Mouse (Mus musculus) erythroblast, adult 5-6 weeks (primary cell): ENCODE results near the gene Gm29666. TPM values are rescaled to one million over a fixed set of nuclear protein-coding genes. Genes with fewer than 3 reads are reported as not detected.
"Not testable (repeated sequence)": the region's sequence is repeated elsewhere in the genome, so short reads cannot be mapped to it uniquely, and the experiment has no call there.

ENCODE experiments used
- ATAC-seq: replicated peaks from 2 replicates; pipeline ENCODE4 v1.8.0; 2016; ENCODE audit warnings: moderate number of reproducible peaks, mild to moderate bottlenecking, moderate TSS enrichment, inconsistent platforms; ENCODE audit not compliant: poor library complexity, low FRiP score, severe bottlenecking
- total RNA-seq, 2 experiments: library from RNA; stranded (forward) in 1 of 2; stranded (reverse) in 1 of 2; fragments of 150-400 nt in 1 of 2; fragments of 200-764, 138-1000 nt in 1 of 2; gene quantifications; 2 replicates each; pipeline versions ENCODE4 v1.2.3 to v1.2.4; 2015 to 2017; ENCODE audit warnings: low replicate concordance in 2 of 2

The Gm29666 gene
- total RNA-seq, 2 experiments from 2014 or later: under 0.01 to 0.58 TPM

GRCm38 (mm10) chr15:84922884-84923507 is 3.2 kb upstream of the Gm29666 start, which contains the start of gene Nup50:
Gene Nup50, plus strand, starts transcription at chr15:84923411.
- ATAC-seq: peak; percentile 86

DNA sequence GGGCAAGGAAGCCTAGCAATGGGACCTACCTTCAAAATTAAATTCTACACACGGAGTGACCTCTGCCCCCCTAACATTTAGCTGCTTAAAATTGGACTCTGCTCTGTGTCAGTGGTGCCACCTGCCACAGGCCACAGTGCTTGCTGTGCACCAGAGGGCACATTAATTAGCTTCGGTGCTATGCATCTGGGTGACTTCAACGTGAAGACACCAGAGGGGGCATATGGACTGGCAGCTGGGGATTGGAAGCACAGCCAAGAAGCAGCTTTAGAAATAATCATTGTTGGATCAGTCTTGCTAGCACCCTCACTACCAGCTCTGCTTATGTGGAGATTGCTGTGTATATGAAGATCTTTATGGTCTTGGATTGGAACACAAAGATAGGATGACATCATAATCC is 6.6 kb downstream of the Gm29666 start:
- ATAC-seq: no peak

GRCm38 (mm10) chr15:84903843-84904385 is 15.9 kb downstream of the Gm29666 start:
- ATAC-seq: no peak

DNA sequence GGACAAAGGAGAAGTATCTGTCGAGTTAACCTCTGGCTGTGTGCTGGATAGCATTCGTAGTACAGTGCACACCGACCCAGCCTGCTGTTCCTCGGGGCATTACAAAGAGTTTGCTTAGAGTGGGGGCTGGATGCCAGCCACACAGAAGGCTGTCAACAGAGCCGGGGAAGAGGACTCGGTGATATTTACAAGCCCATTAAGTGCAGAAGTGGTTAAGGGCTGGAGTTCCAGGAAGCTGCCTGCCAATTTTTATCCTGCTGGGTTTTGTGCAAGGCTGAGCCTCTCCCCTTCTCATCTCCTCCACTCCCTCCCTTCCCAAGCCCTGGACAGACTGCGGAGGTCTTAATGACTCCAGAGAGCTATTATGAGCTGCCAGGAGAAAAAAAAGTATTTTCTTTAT is 21.8 kb downstream of the Gm29666 start:
- no peak for ATAC-seq

DNA sequence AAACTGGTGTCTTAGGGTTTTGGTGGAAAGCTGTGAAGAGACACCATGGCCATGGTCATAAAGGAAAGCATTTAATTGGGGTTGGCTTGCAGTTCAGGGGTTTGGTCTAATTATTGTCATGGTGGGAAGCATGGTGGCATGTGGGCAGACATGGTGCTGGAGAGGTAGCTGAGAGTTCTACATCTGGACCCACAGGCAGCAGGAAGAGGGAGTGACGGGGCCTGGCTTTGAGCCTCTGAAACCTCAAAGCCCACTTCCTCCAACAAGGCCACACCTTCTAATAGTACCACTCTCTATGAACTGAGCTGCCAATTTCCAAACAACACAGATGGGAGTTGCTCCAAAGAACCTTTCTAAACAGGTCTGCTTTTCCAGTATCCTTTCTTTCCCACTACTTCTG is 23.2 kb downstream of the Gm29666 start:
- no peak for ATAC-seq

GRCm38 (mm10) chr15:84896216-84896615 is 23.6 kb downstream of the Gm29666 start:
- not testable (repeated sequence) for ATAC-seq

GRCm38 (mm10) chr15:84891658-84892057 is 28.2 kb downstream of the Gm29666 start:
- ATAC-seq: peak; percentile 82

GRCm38 (mm10) chr15:84891246-84891645 is 28.6 kb downstream of the Gm29666 start:
- ATAC-seq: no peak

- ATAC-seq: no peak
Observed at GRCm38 (mm10) chr15:84888066-84888465, 31.8 kb downstream of the Gm29666 start.

GRCm38 (mm10) chr15:84877029-84877815 is 42.6 kb downstream of the Gm29666 start:
- no peak for ATAC-seq

- ATAC-seq: no peak
Observed at GRCm38 (mm10) chr15:84873867-84874266, 46.0 kb downstream of the Gm29666 start.

GRCm38 (mm10) chr15:84873079-84873478 is 46.8 kb downstream of the Gm29666 start:
- no peak for ATAC-seq

DNA sequence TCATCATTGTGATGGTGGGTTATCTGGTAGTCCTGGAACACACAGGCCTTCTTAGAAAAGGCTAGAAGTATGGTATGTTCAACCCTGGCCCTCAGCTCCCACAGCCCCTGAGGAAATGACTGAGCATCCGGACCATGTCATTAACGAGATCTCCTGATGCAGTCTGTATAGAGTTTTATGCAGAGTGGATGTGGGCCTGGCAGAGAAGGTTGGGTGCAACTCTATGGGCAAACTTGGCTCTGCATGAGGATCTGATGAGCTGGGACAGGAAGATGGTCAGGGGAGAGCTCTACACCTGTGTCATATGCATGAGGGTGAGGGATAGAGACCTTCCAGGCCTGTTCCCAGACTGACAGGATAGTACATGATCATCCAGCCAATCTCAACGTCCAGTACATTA is 48.0 kb downstream of the Gm29666 start:
- ATAC-seq: no peak

- no peak for ATAC-seq
Observed at GRCm38 (mm10) chr15:84861911-84862310, 57.9 kb downstream of the Gm29666 start.

Other genes starting within 250 kb of the Gm29666 start
- gene Arhgap8, start 200.0 kb downstream of the Gm29666 start, total RNA-seq (2015; ENCODE audit: low replicate concordance): not detected in 2 replicates
- not detected in 2 replicates for gene Arhgap8, start 200.0 kb downstream of the Gm29666 start, total RNA-seq (2017; ENCODE audit: low replicate concordance)
- gene Phf21b, start 64.0 kb downstream of the Gm29666 start, total RNA-seq (2015; ENCODE audit: low replicate concordance): not detected in 2 replicates
- gene Phf21b, start 64.0 kb downstream of the Gm29666 start, total RNA-seq (2017; ENCODE audit: low replicate concordance): not detected in 2 replicates
- 16.1 and 23.0 TPM in 2 replicates for gene Nup50, start 3.4 kb upstream of the Gm29666 start, total RNA-seq (2015; ENCODE audit: low replicate concordance)
- 35.7 and 38.2 TPM in 2 replicates for gene Nup50, start 3.4 kb upstream of the Gm29666 start, total RNA-seq (2017; ENCODE audit: low replicate concordance)
- gene 5031439G07Rik, start 68.5 kb upstream of the Gm29666 start, total RNA-seq (2015; ENCODE audit: low replicate concordance): 5.6 and 6.0 TPM in 2 replicates
- gene 5031439G07Rik, start 68.5 kb upstream of the Gm29666 start, total RNA-seq (2017; ENCODE audit: low replicate concordance): 5.4 and 5.7 TPM in 2 replicates
- not detected in 2 replicates for gene Upk3a, start 97.1 kb upstream of the Gm29666 start, total RNA-seq (2015; ENCODE audit: low replicate concordance)
- not detected in 2 replicates for gene Upk3a, start 97.1 kb upstream of the Gm29666 start, total RNA-seq (2017; ENCODE audit: low replicate concordance)
- gene Fam118a, start 108.9 kb upstream of the Gm29666 start, total RNA-seq (2015; ENCODE audit: low replicate concordance): 0.84 TPM in 1 of 2 replicates, not detected in the other
- 1.3 and 5.0 TPM in 2 replicates for gene Fam118a, start 108.9 kb upstream of the Gm29666 start, total RNA-seq (2017; ENCODE audit: low replicate concordance)
- not detected in 2 replicates for gene Smc1b, start 211.9 kb upstream of the Gm29666 start, total RNA-seq (2015; ENCODE audit: low replicate concordance)
- gene Smc1b, start 211.9 kb upstream of the Gm29666 start, total RNA-seq (2017; ENCODE audit: low replicate concordance): not detected in 2 replicates
- gene Ribc2, start 212.0 kb upstream of the Gm29666 start, total RNA-seq (2015; ENCODE audit: low replicate concordance): not detected in 2 replicates
- not detected in 2 replicates for gene Ribc2, start 212.0 kb upstream of the Gm29666 start, total RNA-seq (2017; ENCODE audit: low replicate concordance)